Mouse (Mus musculus) E14TG2a.4 (cell line): Measurements from ENCODE around the gene Rasgrp2.

Experiments used
- H3K27me3 ChIP-seq: 2 replicates; pipeline ENCODE4 v1.6.1; 2014; ENCODE audit warnings: low read length, control low read depth; ENCODE audit not compliant: insufficient read depth
- H3K36me3 ChIP-seq: 2 replicates; pipeline ENCODE4 v1.6.1; 2014; ENCODE audit warnings: low read length, control low read depth; ENCODE audit not compliant: insufficient read depth
- H3K4me1 ChIP-seq: replicated peaks from 2 replicates; pipeline ENCODE4 v1.6.1; 2014; ENCODE audit warnings: low read depth, low read length, control low read depth
- H3K4me3 ChIP-seq: replicated peaks from 2 replicates; pipeline ENCODE4 v1.5.1; 2014; ENCODE audit warnings: mild to moderate bottlenecking, low read length
- H3K9me3 ChIP-seq: 2 replicates; pipeline ENCODE4 v1.6.1; 2014; ENCODE audit warnings: low read length, control low read depth
- CTCF ChIP-seq: conservative IDR thresholded peaks from 2 replicates; pipeline ENCODE4 v1.5.1; 2014; ENCODE audit warnings: low read length
- NANOG ChIP-seq: IDR thresholded peaks from 2 replicates; pipeline ENCODE4 v1.6.1; 2014; ENCODE audit warnings: borderline replicate concordance, low read length, mixed read lengths
- POU5F1 ChIP-seq: IDR thresholded peaks from 2 replicates; pipeline ENCODE4 v1.6.1; 2014; ENCODE audit warnings: low read length, borderline replicate concordance

The Rasgrp2 gene

DNA sequence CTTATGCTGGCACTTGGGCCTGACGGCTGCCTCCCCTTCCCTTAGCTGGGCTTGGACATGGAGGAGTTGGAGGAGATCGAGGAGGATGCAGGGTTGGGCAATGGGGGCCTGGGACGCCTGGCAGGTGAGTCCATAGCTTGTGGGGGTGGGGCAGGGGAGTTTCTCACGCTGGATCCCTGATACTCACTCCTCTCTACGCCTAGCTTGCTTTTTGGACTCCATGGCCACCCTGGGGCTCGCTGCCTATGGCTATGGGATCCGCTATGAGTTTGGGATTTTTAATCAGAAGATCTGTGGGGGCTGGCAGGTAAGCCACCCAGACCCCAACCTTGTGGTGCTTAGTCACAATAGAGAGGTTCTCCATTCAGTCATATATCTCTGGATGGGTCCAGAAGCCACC, 13.3 kb upstream of the Rasgrp2 start:
- Histone ChIP-seq H3K36me3 (peaks cover 4% of the 10 kb centered on the region), H3K27me3 (peaks cover 16% of the 10 kb centered on the region; the same call in 1 of the 2 replicates), H3K9me3 (no peaks in the 10 kb centered on the region), H3K4me1 (peaks cover 63% of the 10 kb centered on the region), H3K4me3 (0 out of 2 replicates have a peak overlapping the region, but pooled peaks have one; percentile 29)
- TF ChIP-seq CTCF = no peak
- TF ChIP-seq POU5F1 = no peak
- TF ChIP-seq NANOG = no peak

DNA sequence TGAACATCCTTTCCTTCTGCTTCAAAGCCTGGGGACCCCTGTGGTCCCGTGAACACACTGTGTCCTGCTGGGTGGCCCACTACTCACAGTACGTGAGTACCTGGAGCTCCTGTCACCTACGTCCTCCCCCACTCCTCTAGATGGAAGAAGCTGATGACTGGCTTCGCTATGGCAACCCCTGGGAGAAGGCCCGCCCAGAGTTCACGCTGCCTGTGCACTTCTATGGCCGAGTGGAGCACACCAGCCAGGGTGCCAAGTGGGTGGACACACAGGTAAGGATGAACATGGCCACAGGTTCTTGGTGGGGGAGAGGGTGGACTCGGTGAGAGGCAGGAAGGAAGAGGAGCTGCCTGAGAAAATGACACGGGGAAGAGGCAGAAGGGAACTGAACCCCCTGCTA, 12.9 kb upstream of the Rasgrp2 start:
- H3K4me1 ChIP-seq = peaks cover 67% of the 10 kb centered on the region
- TF ChIP-seq CTCF = no peak
- no peak for TF ChIP-seq POU5F1
- no peak for TF ChIP-seq NANOG
- H3K36me3 ChIP-seq = peaks cover under 1% of the 10 kb centered on the region; the same call in 1 of the 2 replicates
- H3K27me3 ChIP-seq = peaks cover 16% of the 10 kb centered on the region; the same call in 1 of the 2 replicates
- no peak overlapping the region for H3K4me3 ChIP-seq
- H3K9me3 ChIP-seq = no peaks in the 10 kb centered on the region

DNA sequence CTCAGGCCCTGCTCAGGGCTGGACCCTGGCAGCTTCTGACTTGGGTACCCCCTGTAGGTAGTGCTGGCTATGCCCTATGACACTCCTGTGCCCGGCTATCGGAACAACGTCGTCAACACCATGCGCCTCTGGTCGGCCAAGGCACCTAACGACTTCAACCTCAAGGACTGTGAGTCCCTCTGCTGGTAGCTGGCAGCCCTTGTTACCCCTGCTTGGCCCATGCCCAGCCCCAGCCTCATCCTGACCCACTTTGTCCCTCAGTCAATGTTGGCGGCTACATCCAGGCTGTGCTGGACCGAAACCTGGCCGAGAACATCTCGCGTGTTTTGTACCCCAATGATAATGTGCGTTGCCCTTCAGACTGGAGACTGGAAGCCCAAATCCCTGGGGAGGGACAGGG, 11.1 kb upstream of the Rasgrp2 start:
- no peaks in the 10 kb centered on the region for H3K9me3 ChIP-seq
- H3K4me3 ChIP-seq = no peak overlapping the region
- H3K4me1 ChIP-seq = peaks cover 78% of the 10 kb centered on the region
- TF ChIP-seq POU5F1 (no peak), NANOG (no peak), CTCF (no peak)
- peaks cover 16% of the 10 kb centered on the region; the same call in 1 of the 2 replicates for H3K27me3 ChIP-seq
- H3K36me3 ChIP-seq = no peaks in the 10 kb centered on the region

DNA sequence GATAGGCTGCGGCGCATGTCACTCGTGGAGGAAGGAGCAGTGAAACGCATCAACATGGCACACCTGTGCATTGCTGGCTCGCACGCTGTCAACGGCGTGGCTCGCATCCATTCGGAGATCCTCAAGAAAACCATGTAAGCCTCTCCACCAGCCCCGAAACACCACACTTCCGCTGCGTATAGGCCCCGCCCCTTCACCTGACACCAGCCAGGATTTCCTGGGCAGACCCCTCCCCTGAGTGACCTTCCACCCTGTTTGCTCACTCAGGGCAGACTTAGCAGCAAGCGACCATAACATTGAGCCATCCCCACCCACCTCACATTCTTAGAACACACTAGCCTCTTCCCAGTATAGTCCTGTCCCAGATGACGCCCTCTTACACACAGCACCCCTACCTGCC, 9.3 kb upstream of the Rasgrp2 start:
- no peak for TF ChIP-seq NANOG
- TF ChIP-seq POU5F1 = no peak
- TF ChIP-seq CTCF = no peak
- peaks cover 69% of the 10 kb centered on the region for H3K4me1 ChIP-seq
- H3K4me3 ChIP-seq = peak overlapping the region; percentile 79
- H3K27me3 ChIP-seq = peaks cover 16% of the 10 kb centered on the region; the same call in 1 of the 2 replicates
- H3K9me3 ChIP-seq = no peaks in the 10 kb centered on the region
- no peaks in the 10 kb centered on the region for H3K36me3 ChIP-seq

DNA sequence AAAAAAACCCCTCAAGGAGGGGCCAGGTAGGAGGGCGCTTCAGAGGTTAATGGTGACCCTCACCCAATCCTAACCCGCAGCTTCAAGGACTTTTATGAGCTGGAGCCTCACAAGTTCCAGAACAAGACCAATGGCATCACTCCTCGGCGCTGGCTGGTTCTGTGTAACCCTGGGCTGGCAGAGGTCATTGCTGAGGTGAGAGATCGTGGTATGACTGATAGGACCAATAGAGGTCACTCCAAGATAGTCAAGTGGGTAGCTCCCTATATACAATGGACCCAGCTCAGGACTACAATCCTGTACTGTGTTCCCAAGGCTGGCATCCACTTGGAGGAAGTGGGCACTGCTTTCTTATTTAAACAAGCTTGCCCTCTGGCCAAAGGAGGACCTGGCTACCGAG, 8.9 kb upstream of the Rasgrp2 start:
- Histone ChIP-seq H3K4me1 (peaks cover 65% of the 10 kb centered on the region), H3K9me3 (no peaks in the 10 kb centered on the region), H3K27me3 (peaks cover 16% of the 10 kb centered on the region; the same call in 1 of the 2 replicates), H3K4me3 (peak overlapping the region; percentile 79), H3K36me3 (no peaks in the 10 kb centered on the region)
- TF ChIP-seq POU5F1 (no peak), CTCF (no peak), NANOG (no peak)

DNA sequence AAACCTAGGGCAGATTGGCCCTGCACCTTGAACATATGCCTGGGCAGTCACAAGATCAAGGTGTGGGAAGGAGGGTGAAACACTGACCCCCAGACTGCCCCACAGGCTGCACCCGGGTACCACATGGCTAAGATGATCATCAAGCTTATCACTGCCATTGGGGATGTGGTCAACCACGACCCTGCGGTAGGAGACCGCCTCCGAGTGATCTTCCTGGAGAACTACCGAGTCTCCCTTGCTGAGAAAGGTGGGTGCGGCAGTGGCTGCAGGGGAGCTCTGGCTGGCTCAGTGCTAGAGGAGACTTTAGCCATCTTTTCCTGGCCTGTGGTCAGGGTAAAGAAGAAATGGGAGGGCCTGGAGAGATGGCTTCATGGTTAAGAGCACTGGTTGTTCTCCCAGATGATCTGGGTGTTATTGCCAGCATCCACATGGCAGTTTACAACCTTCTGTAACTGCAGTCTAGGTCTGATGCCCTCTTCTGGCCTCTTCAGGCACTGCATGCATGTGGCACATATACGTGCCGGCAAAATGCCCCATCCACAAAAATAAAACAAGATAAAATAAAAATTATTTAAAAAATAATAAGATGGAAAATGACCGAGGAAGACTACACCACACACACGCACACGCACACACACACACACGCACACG, 6.3 kb upstream of the Rasgrp2 start:
- Histone ChIP-seq H3K9me3 (no peaks in the 10 kb centered on the region), H3K4me1 (peaks cover 65% of the 10 kb centered on the region), H3K36me3 (no peaks in the 10 kb centered on the region), H3K4me3 (no peak overlapping the region), H3K27me3 (peaks cover 12% of the 10 kb centered on the region; the same call in 1 of the 2 replicates)
- TF ChIP-seq CTCF (peak; percentile 84), NANOG (no peak), POU5F1 (no peak)

DNA sequence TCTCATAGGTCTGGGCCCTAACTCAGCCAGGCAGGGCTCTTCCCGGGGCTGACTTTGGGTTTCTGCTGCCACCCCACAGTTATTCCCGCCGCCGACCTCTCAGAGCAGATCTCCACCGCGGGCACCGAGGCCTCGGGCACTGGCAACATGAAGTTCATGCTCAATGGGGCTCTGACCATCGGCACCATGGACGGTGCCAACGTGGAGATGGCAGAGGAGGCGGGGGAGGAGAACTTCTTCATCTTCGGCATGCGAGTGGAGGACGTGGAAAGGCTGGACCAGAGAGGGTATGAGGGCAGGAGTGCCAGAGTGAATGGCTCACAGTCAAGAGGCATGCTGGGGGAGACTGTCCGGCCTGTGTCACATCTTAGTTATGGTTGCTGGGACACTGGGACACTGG, 5.5 kb upstream of the Rasgrp2 start:
- peaks cover 64% of the 10 kb centered on the region for H3K4me1 ChIP-seq
- peaks cover 11% of the 10 kb centered on the region; the same call in 1 of the 2 replicates for H3K27me3 ChIP-seq
- H3K4me3 ChIP-seq = peak overlapping the region; percentile 27; the same call in 1 of the 2 replicates
- TF ChIP-seq POU5F1 (no peak), CTCF (no peak), NANOG (no peak)
- no peaks in the 10 kb centered on the region for H3K36me3 ChIP-seq
- no peaks in the 10 kb centered on the region for H3K9me3 ChIP-seq

DNA sequence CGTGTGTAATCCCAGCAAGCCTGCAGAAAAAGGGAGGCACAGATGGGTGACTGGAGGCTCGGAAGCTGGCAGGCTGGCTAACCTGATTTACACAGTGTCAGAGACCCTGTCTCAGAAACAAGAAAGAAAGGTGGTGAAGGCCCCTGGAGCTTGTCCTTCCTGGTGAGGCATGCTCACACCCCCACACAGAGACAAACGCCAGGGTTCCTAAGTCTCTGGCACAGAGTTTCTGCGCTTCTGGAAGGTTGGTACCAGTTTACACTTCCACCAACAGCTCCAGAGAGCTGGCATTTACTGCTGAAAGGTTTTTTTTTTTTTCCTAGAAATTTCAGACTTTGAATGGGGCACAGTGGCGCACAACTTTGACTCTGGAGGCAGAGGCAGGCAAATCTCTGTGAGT, 2.9 kb upstream of the Rasgrp2 start:
- H3K36me3 ChIP-seq = no peaks in the 10 kb centered on the region
- H3K27me3 ChIP-seq = peaks cover 18% of the 10 kb centered on the region; the same call in 1 of the 2 replicates
- no peak overlapping the region for H3K4me3 ChIP-seq
- peaks cover 57% of the 10 kb centered on the region for H3K4me1 ChIP-seq
- TF ChIP-seq CTCF = no peak
- no peak for TF ChIP-seq NANOG
- TF ChIP-seq POU5F1 = no peak
- no peaks in the 10 kb centered on the region for H3K9me3 ChIP-seq

DNA sequence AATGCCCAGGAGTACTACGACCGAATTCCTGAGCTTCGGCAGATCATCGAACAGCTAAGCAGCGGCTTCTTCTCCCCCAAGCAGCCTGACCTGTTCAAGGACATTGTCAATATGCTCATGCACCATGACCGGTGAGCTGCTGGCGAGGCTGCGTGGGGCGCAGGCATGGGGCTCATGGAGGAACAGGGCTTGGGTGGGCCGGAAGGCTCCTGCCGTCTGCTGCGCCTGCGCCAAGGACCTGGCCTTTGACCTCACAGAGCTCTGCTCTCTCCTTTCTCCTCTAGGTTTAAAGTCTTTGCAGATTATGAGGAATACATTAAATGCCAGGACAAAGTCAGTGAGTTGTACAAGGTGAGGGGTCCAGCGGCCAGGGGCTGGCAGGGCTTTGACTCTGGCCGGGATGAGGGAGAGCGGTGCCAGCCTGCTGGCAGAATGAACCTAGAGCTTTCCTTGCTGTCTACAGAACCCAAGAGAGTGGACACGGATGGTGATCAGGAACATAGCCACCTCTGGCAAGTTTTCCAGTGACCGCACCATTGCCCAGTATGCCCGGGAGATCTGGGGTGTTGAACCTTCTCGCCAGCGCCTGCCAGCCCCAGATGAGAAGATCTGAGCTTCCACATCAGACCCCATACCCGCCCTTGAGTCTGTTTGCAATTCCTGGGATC, 1.4 kb upstream of the Rasgrp2 start:
- H3K4me1 ChIP-seq = peaks cover 62% of the 10 kb centered on the region
- H3K36me3 ChIP-seq = peaks cover 5% of the 10 kb centered on the region
- H3K27me3 ChIP-seq = peaks cover 28% of the 10 kb centered on the region
- TF ChIP-seq POU5F1 (no peak), CTCF (no peak), NANOG (no peak)
- peak overlapping the region; percentile 87 for H3K4me3 ChIP-seq
- no peaks in the 10 kb centered on the region for H3K9me3 ChIP-seq
